Mouse (Mus musculus) forebrain, postnatal 0 days (tissue): ENCODE measurements around the gene Bhlhe23. TPM values are rescaled to one million over a fixed set of nuclear protein-coding genes. Genes with fewer than 3 reads are reported as not detected.

Experiments used
- ATAC-seq: fragments of 200-750 bp; cut with Nextera tagmentation; 2 replicates; pipeline ENCODE4 v1.8.0; 2017; ENCODE audit warnings: mild to moderate bottlenecking, moderate library complexity
- DNase-seq: peaks from one replicate; pipeline ENCODE4 v3.0.0-alpha.2; 2015
- H3K27ac ChIP-seq: fragments of 300-500 bp; sonication (generic); 2 replicates; pipeline ENCODE4 v1.5.1; 2014; ENCODE audit warnings: low read depth, mild to moderate bottlenecking, antibody characterized with exemption, low read length, moderate library complexity, mixed read lengths
- H3K27me3 ChIP-seq: fragments of 300-500 bp; sonication (generic); 2 replicates; pipeline ENCODE4 v1.6.1; 2014; ENCODE audit warnings: mild to moderate bottlenecking, low read length, mixed read lengths; ENCODE audit not compliant: insufficient read depth
- H3K36me3 ChIP-seq: fragments of 300-500 bp; sonication (generic); 2 replicates; pipeline ENCODE4 v1.6.1; 2014; ENCODE audit warnings: mild to moderate bottlenecking, moderate library complexity; ENCODE audit not compliant: insufficient read depth
- H3K4me1 ChIP-seq: fragments of 300-500 bp; sonication (generic); 2 replicates; pipeline ENCODE4 v1.6.1; 2014; ENCODE audit warnings: antibody characterized with exemption; ENCODE audit not compliant: insufficient read depth
- H3K4me2 ChIP-seq: fragments of 300-500 bp; sonication (generic); 2 replicates; pipeline ENCODE4 v1.6.1; 2014; ENCODE audit warnings: low read depth, mild to moderate bottlenecking, moderate library complexity
- H3K4me3 ChIP-seq: fragments of 300-500 bp; sonication (generic); 2 replicates; pipeline ENCODE4 v1.5.1; 2014; ENCODE audit warnings: low read depth, low read length, mixed read lengths
- H3K9ac ChIP-seq: fragments of 300-500 bp; sonication (generic); 2 replicates; pipeline ENCODE4 v1.6.1; 2014; ENCODE audit warnings: mild to moderate bottlenecking
- H3K9me3 ChIP-seq: fragments of 300-500 bp; sonication (generic); 2 replicates; pipeline ENCODE4 v1.6.1; 2016; ENCODE audit warnings: low read length
- CTCF ChIP-seq: sonication (generic); IDR thresholded peaks from 2 replicates; pipeline ENCODE4 v1.5.1; 2016; ENCODE audit warnings: antibody characterized with exemption, control low read depth, low read depth
- WGBS: fragments of 180-500 bp; shearing (Covaris S2); extraction: QIAGEN DNeasy Blood & Tissue Kit; methylation state at CpG from one replicate; pipeline ENCODE4 v1.1.7; 2014; 5-methylcytosine and 5-hydroxymethylcytosine counted together
- polyA plus RNA-seq: library from polyadenylated mRNA; unstranded; fragments of >200 nt; fragmentation: Nextera tagmentation; extraction: Ambion mirVana; gene quantifications from 2 replicates; pipeline ENCODE4 v1.2.1, GENCODE M21; 2015
- total RNA-seq: library from RNA; depleted of rRNA; stranded (reverse); fragments of >200 nt; gene quantifications from 2 replicates; pipeline ENCODE4 v1.2.3, GENCODE M21; 2014

Gene Bhlhe23
- total and polyA plus RNA-seq, 2 experiments from 2014 or later = 0.33 to 0.71 TPM

- peak; percentile 21; the same call in 1 of the 2 replicates for ATAC-seq
- peak; percentile 92 for TF ChIP-seq CTCF
- Histone ChIP-seq H3K27me3 (no peaks in the 10 kb centered on the region), H3K36me3 (no peaks in the 10 kb centered on the region), H3K4me1 (peaks cover 9% of the 10 kb centered on the region), H3K4me2 (no peak overlapping the region), H3K4me3 (no peak overlapping the region), H3K27ac (no peak overlapping the region), H3K9me3 (no peaks in the 10 kb centered on the region), H3K9ac (no peak overlapping the region)
- DNase-seq = peak; percentile 78
- WGBS = 48% methylated on average over 4 of the region's 4 CpGs
Observed at GRCm38 (mm10) chr2:180791674-180792073, 15.0 kb upstream of the Bhlhe23 start.

GRCm38 (mm10) chr2:180788843-180789242, 12.1 kb upstream of the Bhlhe23 start:
- WGBS = 5% methylated on average over 6 of the region's 7 CpGs
- Histone ChIP-seq H3K9ac (no peak overlapping the region), H3K27me3 (no peaks in the 10 kb centered on the region), H3K4me3 (no peak overlapping the region), H3K4me1 (peaks cover 9% of the 10 kb centered on the region), H3K36me3 (no peaks in the 10 kb centered on the region), H3K9me3 (no peaks in the 10 kb centered on the region), H3K4me2 (0 out of 2 replicates have a peak overlapping the region, but pooled peaks have one; percentile 4), H3K27ac (0 out of 2 replicates have a peak overlapping the region, but pooled peaks have one; percentile 10)
- DNase-seq (peak; percentile 83), ATAC-seq (peak; percentile 89)
- no peak for TF ChIP-seq CTCF

- 0 out of 2 replicates have a peak overlapping the region, but pooled peaks have one; percentile 31 for H3K27ac ChIP-seq
- H3K27me3 ChIP-seq = no peaks in the 10 kb centered on the region
- H3K36me3 ChIP-seq = no peaks in the 10 kb centered on the region
- peaks cover 9% of the 10 kb centered on the region for H3K4me1 ChIP-seq
- no peak for ATAC-seq
- WGBS = 19% methylated on average over 2 of the region's 2 CpGs
- 0 out of 2 replicates have a peak overlapping the region, but pooled peaks have one; percentile 4 for H3K4me2 ChIP-seq
- no peak for DNase-seq
- H3K9ac ChIP-seq = no peak overlapping the region
- TF ChIP-seq CTCF = no peak
- H3K4me3 ChIP-seq = no peak overlapping the region
- H3K9me3 ChIP-seq = no peaks in the 10 kb centered on the region
Observed at GRCm38 (mm10) chr2:180788386-180788785, 11.7 kb upstream of the Bhlhe23 start.

- Histone ChIP-seq H3K27ac (peak overlapping the region; percentile 31; the same call in 1 of the 2 replicates), H3K9ac (no peak overlapping the region), H3K4me1 (peaks cover 9% of the 10 kb centered on the region), H3K27me3 (no peaks in the 10 kb centered on the region), H3K4me3 (no peak overlapping the region), H3K4me2 (no peak overlapping the region), H3K9me3 (no peaks in the 10 kb centered on the region), H3K36me3 (no peaks in the 10 kb centered on the region)
- WGBS = 62% methylated on average over 13 of the region's 13 CpGs
- no peak for TF ChIP-seq CTCF
- peak; percentile 66 for DNase-seq
- ATAC-seq = peak; percentile 66
Observed at GRCm38 (mm10) chr2:180787566-180788232, 11.0 kb upstream of the Bhlhe23 start.

- Histone ChIP-seq H3K4me2 (no peak overlapping the region), H3K4me1 (peaks cover 9% of the 10 kb centered on the region), H3K9me3 (no peaks in the 10 kb centered on the region), H3K27ac (no peak overlapping the region), H3K36me3 (no peaks in the 10 kb centered on the region), H3K27me3 (peaks cover 2% of the 10 kb centered on the region; the same call in 1 of the 2 replicates), H3K9ac (no peak overlapping the region), H3K4me3 (no peak overlapping the region)
- ATAC-seq (no peak), DNase-seq (peak; percentile 56)
- TF ChIP-seq CTCF = peak; percentile 65
Observed at GRCm38 (mm10) chr2:180786732-180787131, 10.0 kb upstream of the Bhlhe23 start.

- no peak overlapping the region for H3K27ac ChIP-seq
- H3K27me3 ChIP-seq = peaks cover 51% of the 10 kb centered on the region
- no peak overlapping the region for H3K4me2 ChIP-seq
- no peak overlapping the region for H3K4me3 ChIP-seq
- WGBS = 7% methylated on average over 2 of the region's 2 CpGs
- no peak for ATAC-seq
- no peak for DNase-seq
- no peaks in the 10 kb centered on the region for H3K9me3 ChIP-seq
- H3K9ac ChIP-seq = no peak overlapping the region
- no peaks in the 10 kb centered on the region for H3K4me1 ChIP-seq
- H3K36me3 ChIP-seq = no peaks in the 10 kb centered on the region
- TF ChIP-seq CTCF = no peak
Observed at GRCm38 (mm10) chr2:180780282-180780681, 3.6 kb upstream of the Bhlhe23 start.
